Mouse (Mus musculus) liver, embryonic 14.5 days (tissue): Measurements from ENCODE around the gene Gm10837.

Source experiments
- CTCF ChIP-seq: IDR thresholded peaks from 2 replicates; pipeline ENCODE4 v1.5.1; 2016; ENCODE audit warnings: antibody characterized with exemption, low read depth, control low read depth
- EP300 ChIP-seq: IDR thresholded peaks from 2 replicates; pipeline ENCODE4 v1.6.1; 2016; ENCODE audit warnings: antibody characterized with exemption, low read depth

GRCm38 (mm10) chr14:122489041-122489440 lies 1.3 kb upstream of the Gm10837 start:
- TF ChIP-seq EP300 (no peak), CTCF (no peak)
